Mouse (Mus musculus) cortical plate, adult 2 months (tissue): ENCODE results near the gene Xpo5.

ENCODE experiments used
- CTCF ChIP-seq: fragments of 200-500 bp; IDR thresholded peaks from 2 replicates; pipeline ENCODE4 v1.5.1; 2011; ENCODE audit warnings: mild to moderate bottlenecking, control low read depth, low read length; ENCODE audit not compliant: insufficient read depth; ENCODE audit errors: extremely low read depth
- POLR2A ChIP-seq: fragments of 200-500 bp; IDR thresholded peaks from 2 replicates; pipeline ENCODE4 v1.6.1; 2011; ENCODE audit warnings: mild to moderate bottlenecking, low read length, control low read depth; ENCODE audit not compliant: insufficient read depth; ENCODE audit errors: extremely low read depth

GRCm38 (mm10) chr17:46262201-46262694 is 59.7 kb downstream of the Xpo5 start:
- TF ChIP-seq CTCF: no peak
- no peak for TF ChIP-seq POLR2A
